In the genomic region with DNA sequence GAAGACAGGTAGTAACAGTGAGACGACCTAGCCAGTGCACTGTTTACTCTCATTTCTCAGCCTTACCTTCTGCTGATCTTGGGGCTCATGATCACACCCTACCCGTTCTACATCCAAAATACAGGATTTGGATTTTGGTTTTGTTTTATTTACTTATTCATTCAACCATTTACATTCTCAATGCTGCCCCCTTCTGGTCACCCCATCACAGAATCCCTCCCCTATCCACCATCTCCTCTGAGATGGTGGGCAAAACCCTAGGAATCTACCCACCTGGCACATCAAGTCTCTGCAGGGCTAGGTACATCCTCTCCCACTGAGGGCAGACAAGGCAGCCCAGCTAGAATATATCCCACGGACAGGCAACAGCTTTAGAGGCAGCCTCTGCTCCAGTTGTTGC, we compare ENCODE assay signal across 13 mouse cellular contexts.
DNase-seq lines count a peak whose midpoint lies in the region; ATAC-seq and TF ChIP-seq lines count a peak whose summit lies in the region.
"Had no signal": no experiment of that assay in that cellular context is flagged by ENCODE, and none has a peak within 500 bp of the region (broad histone marks: within the 10 kb centered on the region; RNA-seq: fewer than 3 reads in every experiment).

No protein-coding gene starts in this region.

- peak; percentile 61 for TF ChIP-seq CTCF in layer of hippocampus, adult 2 months (conservative IDR thresholded peaks at IDR 0.05)
- 0 out of 2 replicates have a peak, but pooled peaks have one; percentile 4 for TF ChIP-seq CTCF in cortical plate, adult 2 months (IDR thresholded peaks at IDR 0.05; ENCODE audit: extremely low read depth, insufficient read depth, low read length)

- H3K4me3 ChIP-seq in layer of hippocampus, adult 2 months = no peak overlapping the region
- no peak overlapping the region for H3K4me3 ChIP-seq in cortical plate, adult 2 months (ENCODE audit: insufficient read depth, low read length)
- H3K4me3 ChIP-seq: erythroblast, embryonic 14.5 days; heart, adult 2 months; intestine, embryonic 15.5 days had no signal

- DNase-seq in embryo, embryonic 10 days (ENCODE audit: low spot score) = peak; percentile 13
- no peak for DNase-seq in embryo, embryonic 9.5 days (ENCODE audit: extremely low spot score)
- DNase-seq in layer of hippocampus, adult 2 months (ENCODE audit: low spot score in 2 of 2) = peak in 1 of 2 experiments; percentile 22
- DNase-seq in layer of hippocampus, adult 18-20 months (ENCODE audit: low spot score in 2 of 2) = no peak
- DNase-seq in ES-CJ7 (ENCODE audit: low read depth, low spot score) = peak; percentile 34
- no peak for DNase-seq in heart, postnatal 14 days
- DNase-seq: heart, adult 2 months; liver, postnatal 0 days; right cerebral cortex, postnatal 25 days had no signal

- H3K27ac ChIP-seq in layer of hippocampus, adult 2 months = no peak overlapping the region
- H3K27ac ChIP-seq in cortical plate, adult 2 months (ENCODE audit: insufficient read depth, low read length) = no peak overlapping the region
- H3K27ac ChIP-seq: heart, adult 2 months; intestine, embryonic 15.5 days had no signal

- no peaks in the 10 kb centered on the region for H3K4me1 ChIP-seq in cortical plate, adult 2 months (ENCODE audit: control insufficient read depth, insufficient read depth, low read length)
- H3K4me1 ChIP-seq: intestine, embryonic 15.5 days had no signal

- no peak for ATAC-seq in frontal cortex, adult (ENCODE audit: low TSS enrichment)
- ATAC-seq: intestine, embryonic 15.5 days; liver, postnatal 0 days had no signal

- intact Hi-C loops in heart, postnatal 14 days (cut with DNase I) = no loop called here

- no peak for TF ChIP-seq POLR2A in cortical plate, adult 2 months (IDR thresholded peaks at IDR 0.05; ENCODE audit: extremely low read depth, insufficient read depth, low read length)

Comparison
In these comparisons a context has a peak if more than half of its experiments do, and no peak if none do; other contexts are left out.
1. DNase-seq: peak in embryo, embryonic 10 days (single experiment) and ES-CJ7 (single experiment); none in embryo, embryonic 9.5 days (single experiment), layer of hippocampus, adult 18-20 months (0 of 2) and heart, postnatal 14 days (0 of 2).